Mouse (Mus musculus): ENCODE measurements at regions not wholly inside any gene's neighbourhood (a gene's known extent, or its start where the extent isn't known, plus 50 kb on each side); places are given as distances from the start of the nearest gene placed in this dataset.

- Histone ChIP-seq H3K79me2 (ENCODE audit: control insufficient read depth, insufficient read depth, low read length, poor library complexity) (no peaks in the 10 kb centered on the region), H3K9ac (ENCODE audit: control insufficient read depth, low read depth, low read length, poor library complexity, severe bottlenecking) (no peak overlapping the region), H3K27me3 (ENCODE audit: control insufficient read depth in 1 of 2, insufficient read depth in 2 of 2, low read length in 2 of 2) (no peaks in the 10 kb centered on the region), H3K9me3 (replicated peaks; ENCODE audit: insufficient read depth, low read length) (no peaks in the 10 kb centered on the region), H3K4me1 (ENCODE audit: control insufficient read depth in 1 of 2, insufficient read depth in 2 of 2, low read length in 2 of 2) (no peaks in the 10 kb centered on the region), H3K36me3 (ENCODE audit: control insufficient read depth in 1 of 2, insufficient read depth in 2 of 2, low read length in 2 of 2) (no peaks in the 10 kb centered on the region), H3K27ac (ENCODE audit: control insufficient read depth, low read depth, low read length) (no peak overlapping the region), H3K4me3 (ENCODE audit: control insufficient read depth in 1 of 2, insufficient read depth in 1 of 2, low read depth in 2 of 2, low read length in 2 of 2) (no peak overlapping the region)
- no peak for DNase-seq (ENCODE audit: low read depth, low spot score)
- TF ChIP-seq MYB (IDR thresholded peaks at IDR 0.05; ENCODE audit: low read depth, low read length), result no peak
- TF ChIP-seq TAL1 (IDR thresholded peaks at IDR 0.05; ENCODE audit: low read length), result no peak
- no peak for TF ChIP-seq MAFK (IDR thresholded peaks at IDR 0.05; ENCODE audit: borderline replicate concordance, low read depth, low read length)
- no peak for TF ChIP-seq ZKSCAN1 (IDR thresholded peaks at IDR 0.05; ENCODE audit: low read depth, low read length)
- no peak for TF ChIP-seq HCFC1 (IDR thresholded peaks at IDR 0.05; ENCODE audit: low read depth, low read length)
- TF ChIP-seq ZMIZ1 (IDR thresholded peaks at IDR 0.05; ENCODE audit: low read depth, low read length), result no peak
- TF ChIP-seq NRF1 (IDR thresholded peaks at IDR 0.05; ENCODE audit: insufficient read depth, low read depth, low read length, poor library complexity, severe bottlenecking), result no peak
- TF ChIP-seq USF2 (IDR thresholded peaks at IDR 0.05; ENCODE audit: borderline replicate concordance in 1 of 2, insufficient read depth in 1 of 2, low read depth in 1 of 2, low read length in 2 of 2), result no peak
- no peak for TF ChIP-seq RAD21 (IDR thresholded peaks at IDR 0.05; ENCODE audit: low read depth, low read length)
- no peak for TF ChIP-seq MEF2A (IDR thresholded peaks at IDR 0.05; ENCODE audit: extremely low read depth, insufficient replicate concordance, low read depth, low read length, poor library complexity, severe bottlenecking)
- TF ChIP-seq USF1 (IDR thresholded peaks at IDR 0.05; ENCODE audit: low read depth, low read length), result no peak
- no peak for TF ChIP-seq POLR2A (IDR thresholded peaks at IDR 0.05; ENCODE audit: control insufficient read depth in 1 of 2, insufficient read depth in 1 of 2, low read depth in 1 of 2, low read length in 2 of 2, poor library complexity in 1 of 2)
- TF ChIP-seq BHLHE40 (IDR thresholded peaks at IDR 0.05; ENCODE audit: borderline replicate concordance, low read depth, low read length), result no peak
- no peak for TF ChIP-seq TBP (IDR thresholded peaks at IDR 0.05; ENCODE audit: low read depth, low read length)
- TF ChIP-seq ZNF384 (IDR thresholded peaks at IDR 0.05; ENCODE audit: low read depth, low read length), result no peak
- TF ChIP-seq ELF1 (IDR thresholded peaks at IDR 0.05; ENCODE audit: low read depth, low read length), result no peak
- TF ChIP-seq POLR2AphosphoS2 (IDR thresholded peaks at IDR 0.05; ENCODE audit: low read length), result no peak
- TF ChIP-seq MAZ (IDR thresholded peaks at IDR 0.05; ENCODE audit: low read depth, low read length), result no peak
- TF ChIP-seq KAT2A (conservative IDR thresholded peaks at IDR 0.05; ENCODE audit: low read depth, low read length), result no peak
These were observed 90.8 kb upstream of the Foxq1 start for GRCm38 (mm10) chr13:31465141-31465540.

- H3K4me1 ChIP-seq (ENCODE audit: control insufficient read depth in 1 of 2, insufficient read depth in 2 of 2, low read length in 2 of 2), result no peaks in the 10 kb centered on the region
- no peak for DNase-seq (ENCODE audit: low read depth, low spot score)
- H3K36me3 ChIP-seq (ENCODE audit: control insufficient read depth in 1 of 2, insufficient read depth in 2 of 2, low read length in 2 of 2), result no peaks in the 10 kb centered on the region
- no peak overlapping the region for H3K9ac ChIP-seq (ENCODE audit: control insufficient read depth, low read depth, low read length, poor library complexity, severe bottlenecking)
- H3K79me2 ChIP-seq (ENCODE audit: control insufficient read depth, insufficient read depth, low read length, poor library complexity), result no peaks in the 10 kb centered on the region
- H3K4me3 ChIP-seq (ENCODE audit: control insufficient read depth in 1 of 2, insufficient read depth in 1 of 2, low read depth in 2 of 2, low read length in 2 of 2), result no peak overlapping the region
- H3K27me3 ChIP-seq (ENCODE audit: control insufficient read depth in 1 of 2, insufficient read depth in 2 of 2, low read length in 2 of 2), result no peaks in the 10 kb centered on the region
- TF ChIP-seq POLR2A (IDR thresholded peaks at IDR 0.05; ENCODE audit: control insufficient read depth in 1 of 2, insufficient read depth in 1 of 2, low read depth in 1 of 2, low read length in 2 of 2, poor library complexity in 1 of 2), result no peak
- no peaks in the 10 kb centered on the region for H3K9me3 ChIP-seq (replicated peaks; ENCODE audit: insufficient read depth, low read length)
- no peak overlapping the region for H3K27ac ChIP-seq (ENCODE audit: control insufficient read depth, low read depth, low read length)
These were observed 90.2 kb upstream of the Foxq1 start for GRCm38 (mm10) chr13:31465711-31466110.
